Mouse (Mus musculus): ENCODE results near the gene Mucl3. TPM values are rescaled to one million over a fixed set of nuclear protein-coding genes. Genes with fewer than 3 reads are reported as not detected.

Gene Mucl3
- total RNA-seq (2012; rRNA removed): 0.80 and 1.3 TPM in 2 replicates
- 0.08 and 0.11 TPM in 2 replicates for total RNA-seq (2014; rRNA removed)
- polyA plus RNA-seq (2012; ENCODE audit: insufficient read length, low read depth): 0.34 TPM in 2 replicates

GRCm38 (mm10) chr17:35643609-35644236 lies at the start of gene Mucl3:
Gene Mucl3 (minus strand): TSS chr17:35643695.
- H3K9ac ChIP-seq (ENCODE audit: insufficient read depth, low read depth): no peak within 1 kb of the TSS
- no peak within 1 kb of the TSS for H3K27ac ChIP-seq (ENCODE audit: insufficient read depth, low read depth)
- in situ Hi-C loops (cut with MboI; ENCODE audit: low pct_ligation_motif_present, low pct_unique_long_range_greater_than_20kb, low sequenced_read_pairs) (no loop called here), dilution Hi-C loops (cut with MboI; ENCODE audit: extremely low pct_ligation_motif_present, extremely low pct_unique_long_range_greater_than_20kb, low sequenced_read_pairs) (no loop called here)
- TF ChIP-seq ETS1 (conservative IDR thresholded peaks at IDR 0.05; ENCODE audit: low read depth, low read length): no peak
- TF ChIP-seq ZKSCAN1 (IDR thresholded peaks at IDR 0.05; ENCODE audit: borderline replicate concordance, low read depth, low read length): no peak
- no peak for TF ChIP-seq ZC3H11A (IDR thresholded peaks at IDR 0.05; ENCODE audit: low read depth, low read length)
- TF ChIP-seq MAX (IDR thresholded peaks at IDR 0.05; ENCODE audit: low read length): no peak
- TF ChIP-seq NRF1 (IDR thresholded peaks at IDR 0.05; ENCODE audit: low read depth, low read length): no peak
- TF ChIP-seq EP300 (IDR thresholded peaks at IDR 0.05; ENCODE audit: low read length): no peak
- TF ChIP-seq KAT2A (IDR thresholded peaks at IDR 0.05; ENCODE audit: insufficient replicate concordance, low read length): no peak
- H3K79me2 ChIP-seq (replicated peaks; ENCODE audit: control insufficient read depth, extremely low read depth, insufficient read depth, poor library complexity, severe bottlenecking): no peaks in the 10 kb centered on the region
- H3K4me1 ChIP-seq (ENCODE audit: control insufficient read depth in 1 of 2, insufficient read depth in 2 of 2): peaks cover 0 to 4% of the 10 kb centered on the region in 2 experiments; a peak in 3 of 4 replicates
- DNase-seq (ENCODE audit: extremely low read depth): no peak
- H3K4me3 ChIP-seq (replicated peaks in 1 of 3; ENCODE audit: low read depth in 2 of 3, low read length in 2 of 3, poor library complexity in 1 of 3): no peak within 1 kb of the TSS
- no peaks in the 10 kb centered on the region for H3K9me3 ChIP-seq (replicated peaks; ENCODE audit: low read length)
- H3K27me3 ChIP-seq (replicated peaks): peaks cover 41% of the 10 kb centered on the region
- H3K36me3 ChIP-seq (replicated peaks in 1 of 2; ENCODE audit: control insufficient read depth in 1 of 2, insufficient read depth in 1 of 2, low read length in 1 of 2): no peaks in the 10 kb centered on the region
- no peak within 1 kb of the TSS for H3K4me2 ChIP-seq (ENCODE audit: insufficient read depth, low read depth, poor library complexity, severe bottlenecking)

- in situ Hi-C loops (cut with MboI; ENCODE audit: low pct_ligation_motif_present, low pct_unique_long_range_greater_than_20kb, low sequenced_read_pairs) (no loop called here), dilution Hi-C loops (cut with MboI; ENCODE audit: extremely low pct_ligation_motif_present, extremely low pct_unique_long_range_greater_than_20kb, low sequenced_read_pairs) (no loop called here)
Observed at GRCm38 (mm10) chr17:35692368-35692767, 48.9 kb upstream of the Mucl3 start.

GRCm38 (mm10) chr17:35691811-35692210 lies 48.3 kb upstream of the Mucl3 start:
- H3K4me2 ChIP-seq (ENCODE audit: insufficient read depth, low read depth, poor library complexity, severe bottlenecking): no peak overlapping the region
- dilution Hi-C loops (cut with MboI; ENCODE audit: extremely low pct_ligation_motif_present, extremely low pct_unique_long_range_greater_than_20kb, low sequenced_read_pairs): no loop called here
- H3K4me1 ChIP-seq (ENCODE audit: control insufficient read depth in 1 of 2, insufficient read depth in 2 of 2): peaks cover 5 to 28% of the 10 kb centered on the region in 2 experiments; a peak in 2 of 4 replicates
- no peak for DNase-seq (ENCODE audit: extremely low read depth)
- no peak overlapping the region for H3K27ac ChIP-seq (ENCODE audit: insufficient read depth, low read depth)
- no peak overlapping the region for H3K9ac ChIP-seq (ENCODE audit: insufficient read depth, low read depth)
- in situ Hi-C loops (cut with MboI; ENCODE audit: low pct_ligation_motif_present, low pct_unique_long_range_greater_than_20kb, low sequenced_read_pairs): no loop called here
- no peaks in the 10 kb centered on the region for H3K79me2 ChIP-seq (replicated peaks; ENCODE audit: control insufficient read depth, extremely low read depth, insufficient read depth, poor library complexity, severe bottlenecking)
- TF ChIP-seq ZNF384 (IDR thresholded peaks at IDR 0.05; ENCODE audit: low read depth, low read length) (no peak), UBTF (IDR thresholded peaks at IDR 0.05; ENCODE audit: low read depth, low read length) (no peak), SIN3A (IDR thresholded peaks at IDR 0.05; ENCODE audit: low read length) (no peak), RAD21 (IDR thresholded peaks at IDR 0.05; ENCODE audit: low read depth, low read length) (no peak), POLR2A (IDR thresholded peaks at IDR 0.05; ENCODE audit: low read depth, low read length) (no peak), KAT2A (IDR thresholded peaks at IDR 0.05; ENCODE audit: insufficient replicate concordance, low read length) (no peak), PAX5 (IDR thresholded peaks at IDR 0.05; ENCODE audit: low read length) (no peak), NELFE (IDR thresholded peaks at IDR 0.05; ENCODE audit: low read depth, low read length) (no peak), MYC (IDR thresholded peaks at IDR 0.05; ENCODE audit: low read depth, low read length) (no peak), RCOR1 (conservative IDR thresholded peaks at IDR 0.05; ENCODE audit: low read depth, low read length) (no peak), POLR2AphosphoS2 (IDR thresholded peaks at IDR 0.05; ENCODE audit: low read depth, low read length) (no peak), ETS1 (conservative IDR thresholded peaks at IDR 0.05; ENCODE audit: low read depth, low read length) (no peak), ZKSCAN1 (IDR thresholded peaks at IDR 0.05; ENCODE audit: borderline replicate concordance, low read depth, low read length) (no peak)
- H3K4me3 ChIP-seq (replicated peaks in 1 of 3; ENCODE audit: low read depth in 2 of 3, low read length in 2 of 3, poor library complexity in 1 of 3): no peak overlapping the region
- peaks cover 12 to 16% of the 10 kb centered on the region in 2 experiments for H3K36me3 ChIP-seq (replicated peaks in 1 of 2; ENCODE audit: control insufficient read depth in 1 of 2, insufficient read depth in 1 of 2, low read length in 1 of 2)
- peaks cover 5% of the 10 kb centered on the region for H3K9me3 ChIP-seq (replicated peaks; ENCODE audit: low read length)
- peaks cover 7% of the 10 kb centered on the region for H3K27me3 ChIP-seq (replicated peaks)

More at GRCm38 (mm10) chr17:35692368-35692767, 48.9 kb upstream of the Mucl3 start:
- DNase-seq (ENCODE audit: extremely low read depth): no peak
- Histone ChIP-seq H3K4me3 (replicated peaks in 1 of 3; ENCODE audit: low read depth in 2 of 3, low read length in 2 of 3, poor library complexity in 1 of 3) (no peak overlapping the region), H3K27ac (ENCODE audit: insufficient read depth, low read depth) (no peak overlapping the region), H3K36me3 (replicated peaks in 1 of 2; ENCODE audit: control insufficient read depth in 1 of 2, insufficient read depth in 1 of 2, low read length in 1 of 2) (peaks cover 11 to 12% of the 10 kb centered on the region in 2 experiments), H3K27me3 (replicated peaks) (peaks cover 12% of the 10 kb centered on the region), H3K4me2 (ENCODE audit: insufficient read depth, low read depth, poor library complexity, severe bottlenecking) (no peak overlapping the region), H3K4me1 (ENCODE audit: control insufficient read depth in 1 of 2, insufficient read depth in 2 of 2) (peaks cover 5 to 28% of the 10 kb centered on the region in 2 experiments; a peak in 2 of 4 replicates), H3K79me2 (replicated peaks; ENCODE audit: control insufficient read depth, extremely low read depth, insufficient read depth, poor library complexity, severe bottlenecking) (no peaks in the 10 kb centered on the region), H3K9me3 (replicated peaks; ENCODE audit: low read length) (peaks cover 5% of the 10 kb centered on the region), H3K9ac (ENCODE audit: insufficient read depth, low read depth) (no peak overlapping the region)
- TF ChIP-seq NRF1 (IDR thresholded peaks at IDR 0.05; ENCODE audit: low read depth, low read length): no peak
- no peak for TF ChIP-seq SMC3 (IDR thresholded peaks at IDR 0.05; ENCODE audit: low read depth, low read length)
- TF ChIP-seq UBTF (IDR thresholded peaks at IDR 0.05; ENCODE audit: low read depth, low read length): no peak
- no peak for TF ChIP-seq KAT2A (IDR thresholded peaks at IDR 0.05; ENCODE audit: insufficient replicate concordance, low read length)
- no peak for TF ChIP-seq PAX5 (IDR thresholded peaks at IDR 0.05; ENCODE audit: low read length)
- TF ChIP-seq JUN (IDR thresholded peaks at IDR 0.05; ENCODE audit: insufficient read depth, low read depth, low read length): no peak
- no peak for TF ChIP-seq TBP (conservative IDR thresholded peaks at IDR 0.05; ENCODE audit: low read depth, low read length)
- no peak for TF ChIP-seq CHD2 (IDR thresholded peaks at IDR 0.05; ENCODE audit: low read length)
- TF ChIP-seq ZKSCAN1 (IDR thresholded peaks at IDR 0.05; ENCODE audit: borderline replicate concordance, low read depth, low read length): no peak
- TF ChIP-seq BHLHE40 (IDR thresholded peaks at IDR 0.05; ENCODE audit: low read depth, low read length): no peak
- TF ChIP-seq USF1 (IDR thresholded peaks at IDR 0.05; ENCODE audit: low read depth, low read length): no peak
- no peak for TF ChIP-seq MAX (IDR thresholded peaks at IDR 0.05; ENCODE audit: low read length)
- no peak for TF ChIP-seq POLR2A (IDR thresholded peaks at IDR 0.05; ENCODE audit: low read depth, low read length)
